In the genomic region with DNA sequence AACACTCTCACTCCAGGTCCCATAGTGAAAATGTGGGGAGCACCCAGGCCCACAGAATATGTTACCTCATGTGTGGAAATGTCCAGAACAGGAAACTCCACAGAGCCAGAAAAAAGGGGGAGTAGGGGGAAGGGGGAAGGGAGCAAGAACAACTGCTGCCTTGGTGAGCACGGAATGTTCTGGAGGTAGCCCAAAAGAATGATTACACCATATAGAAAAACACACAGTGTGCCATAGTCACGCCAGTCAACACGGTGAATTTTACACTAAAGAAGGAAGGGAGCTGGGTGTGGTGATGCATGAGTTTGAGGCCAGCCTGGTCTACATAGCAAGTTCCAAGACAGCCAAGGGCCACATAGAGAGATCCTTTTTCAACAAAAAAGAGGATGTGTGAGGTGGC, we compare ENCODE assay signal across 17 mouse cellular contexts. TPM values are rescaled to one million over a fixed set of nuclear protein-coding genes. Genes with fewer than 3 reads are reported as not detected.
"Had no signal": no experiment of that assay in that cellular context is flagged by ENCODE, and none has a peak within 500 bp of the region (broad histone marks: within the 10 kb centered on the region; RNA-seq: fewer than 3 reads in every experiment).

No protein-coding gene starts in this region.

- H3K9ac ChIP-seq: neural tube, embryonic 13.5 days; neural tube, embryonic 15.5 days; stomach, embryonic 15.5 days had no signal

- H3K27ac ChIP-seq: neural tube, embryonic 13.5 days; neural tube, embryonic 15.5 days; stomach, embryonic 15.5 days; stomach, postnatal 0 days had no signal

- H3K9me3 ChIP-seq: neural tube, embryonic 13.5 days; neural tube, embryonic 15.5 days; stomach, embryonic 15.5 days had no signal

- H3K36me3 ChIP-seq: neural tube, embryonic 13.5 days; neural tube, embryonic 15.5 days; stomach, embryonic 15.5 days had no signal

- DNase-seq: retina, postnatal 1 day; right cerebral cortex, adult 18-20 months; right cerebral cortex, postnatal 14 days; right cerebral cortex, postnatal 25 days; right cerebral cortex, postnatal 4 days; spleen, adult 18-20 months; thymus, adult 18-20 months; thymus, adult 2 months; thymus, postnatal 14 days; thymus, postnatal 25 days; thymus, postnatal 36 days; thymus, postnatal 4 days had no signal

- H3K4me3 ChIP-seq: neural tube, embryonic 13.5 days; neural tube, embryonic 15.5 days; stomach, embryonic 15.5 days had no signal

- H3K4me2 ChIP-seq: neural tube, embryonic 13.5 days; neural tube, embryonic 15.5 days; stomach, embryonic 15.5 days had no signal

RNA-seq across cellular contexts. Expression of a gene that starts 23.8 kb away (rescaled TPM):
- polyA plus RNA-seq: stomach, embryonic 14.5 days had no signal
